Mouse (Mus musculus) testis, adult 2 months (tissue): Measurements from ENCODE around the gene Slamf7.

Experiments used
- CTCF ChIP-seq: fragments of 200-500 bp; IDR thresholded peaks from 2 replicates; pipeline ENCODE4 v1.5.1; 2012; ENCODE audit warnings: low read depth, mild to moderate bottlenecking, inconsistent platforms, low read length, moderate library complexity; ENCODE audit not compliant: control insufficient read depth, insufficient read depth, insufficient replicate concordance
- POLR2A ChIP-seq: fragments of 200-500 bp; IDR thresholded peaks from 2 replicates; pipeline ENCODE4 v1.6.1; 2012; ENCODE audit warnings: low read depth, mild to moderate bottlenecking, inconsistent platforms, low read length, moderate library complexity; ENCODE audit not compliant: control insufficient read depth

DNA sequence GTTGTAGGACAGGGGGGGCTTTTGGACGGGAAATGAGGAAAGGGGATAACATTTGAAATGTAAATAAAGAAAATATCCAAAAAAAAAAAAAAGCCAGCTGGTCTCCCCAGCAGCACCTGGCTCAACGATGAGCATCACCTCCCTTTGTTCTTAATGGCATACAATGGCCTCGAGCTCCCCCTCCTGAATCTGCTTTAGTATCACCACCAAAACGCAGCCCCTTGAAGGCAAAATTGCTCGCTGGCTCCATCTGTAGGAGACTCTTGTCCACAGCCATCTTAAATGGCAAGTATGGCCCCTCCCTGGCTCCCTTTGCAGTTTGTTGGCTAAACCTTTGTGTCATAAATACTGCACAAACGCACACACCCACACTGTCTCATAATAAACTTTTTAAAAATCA lies 46.1 kb upstream of the Slamf7 start:
- TF ChIP-seq POLR2A, result no peak
- no peak for TF ChIP-seq CTCF
